Mouse (Mus musculus): ENCODE measurements at regions not wholly inside any gene's neighbourhood (a gene's known extent, or its start where the extent isn't known, plus 50 kb on each side); places are given as distances from the start of the nearest gene placed in this dataset.
A peak's percentile ranks its signal among the peaks of the same experiment; 100 is the strongest.

GRCm38 (mm10) chr1:166817927-166818326, 136.3 kb upstream of the Fmo9 start:
- no peak for TF ChIP-seq CTCF (IDR thresholded peaks at IDR 0.05; ENCODE audit: control insufficient read depth, insufficient read depth, low read length)
- no peak for TF ChIP-seq POLR2A (IDR thresholded peaks at IDR 0.05; ENCODE audit: borderline replicate concordance, control insufficient read depth, low read depth, low read length)
- H3K4me3 ChIP-seq (replicated peaks; ENCODE audit: control insufficient read depth, low read depth, low read length) = no peak overlapping the region
- H3K4me1 ChIP-seq (ENCODE audit: control insufficient read depth, insufficient read depth, low read length) = peaks cover 6% of the 10 kb centered on the region
- WGBS = 45% methylated on average over 4 of the region's 4 CpGs
- H3K27ac ChIP-seq (ENCODE audit: control insufficient read depth, insufficient read depth, low read depth, low read length, poor library complexity) = peak overlapping the region; percentile 37; the same call in 1 of the 2 replicates

- no peak overlapping the region for H3K4me3 ChIP-seq (replicated peaks; ENCODE audit: control insufficient read depth, low read depth, low read length)
- peaks cover 4% of the 10 kb centered on the region; the same call in 1 of the 2 replicates for H3K4me1 ChIP-seq (ENCODE audit: control insufficient read depth, insufficient read depth, low read length)
- WGBS = 17% methylated on average over 5 of the region's 5 CpGs
- TF ChIP-seq CTCF (IDR thresholded peaks at IDR 0.05; ENCODE audit: control insufficient read depth, insufficient read depth, low read length) (no peak), POLR2A (IDR thresholded peaks at IDR 0.05; ENCODE audit: borderline replicate concordance, control insufficient read depth, low read depth, low read length) (no peak)
- H3K27ac ChIP-seq (ENCODE audit: control insufficient read depth, insufficient read depth, low read depth, low read length, poor library complexity) = peak overlapping the region; percentile 50; the same call in 1 of the 2 replicates
These were observed 137.0 kb upstream of the Fmo9 start for GRCm38 (mm10) chr1:166818682-166819081.

GRCm38 (mm10) chr1:166819420-166819819, 137.8 kb upstream of the Fmo9 start:
- H3K4me3 ChIP-seq (replicated peaks; ENCODE audit: control insufficient read depth, low read depth, low read length) = no peak overlapping the region
- TF ChIP-seq CTCF (IDR thresholded peaks at IDR 0.05; ENCODE audit: control insufficient read depth, insufficient read depth, low read length) (no peak), POLR2A (IDR thresholded peaks at IDR 0.05; ENCODE audit: borderline replicate concordance, control insufficient read depth, low read depth, low read length) (no peak)
- peaks cover 4% of the 10 kb centered on the region; the same call in 1 of the 2 replicates for H3K4me1 ChIP-seq (ENCODE audit: control insufficient read depth, insufficient read depth, low read length)
- H3K27ac ChIP-seq (ENCODE audit: control insufficient read depth, insufficient read depth, low read depth, low read length, poor library complexity) = peak overlapping the region; percentile 6; the same call in 1 of the 2 replicates
- WGBS = 12% methylated on average over 7 of the region's 7 CpGs

- Histone ChIP-seq H3K27ac (ENCODE audit: control insufficient read depth, insufficient read depth, low read depth, low read length, poor library complexity) (peak overlapping the region; percentile 51; the same call in 1 of the 2 replicates), H3K4me1 (ENCODE audit: control insufficient read depth, insufficient read depth, low read length) (peaks cover 4% of the 10 kb centered on the region; the same call in 1 of the 2 replicates), H3K4me3 (replicated peaks; ENCODE audit: control insufficient read depth, low read depth, low read length) (no peak overlapping the region)
- TF ChIP-seq POLR2A (IDR thresholded peaks at IDR 0.05; ENCODE audit: borderline replicate concordance, control insufficient read depth, low read depth, low read length) (no peak), CTCF (IDR thresholded peaks at IDR 0.05; ENCODE audit: control insufficient read depth, insufficient read depth, low read length) (no peak)
- WGBS = 91% methylated on average over 5 of the region's 5 CpGs
These were observed 138.4 kb upstream of the Fmo9 start for GRCm38 (mm10) chr1:166820050-166820449.

- H3K27ac ChIP-seq (ENCODE audit: control insufficient read depth, insufficient read depth, low read depth, low read length, poor library complexity) = no peak overlapping the region
- H3K4me3 ChIP-seq (replicated peaks; ENCODE audit: control insufficient read depth, low read depth, low read length) = no peak overlapping the region
- TF ChIP-seq POLR2A (IDR thresholded peaks at IDR 0.05; ENCODE audit: borderline replicate concordance, control insufficient read depth, low read depth, low read length) (no peak), CTCF (IDR thresholded peaks at IDR 0.05; ENCODE audit: control insufficient read depth, insufficient read depth, low read length) (peak; percentile 45)
- WGBS = 52% methylated on average over 3 of the region's 3 CpGs
- peaks cover 4% of the 10 kb centered on the region; the same call in 1 of the 2 replicates for H3K4me1 ChIP-seq (ENCODE audit: control insufficient read depth, insufficient read depth, low read length)
These were observed 139.5 kb upstream of the Fmo9 start for GRCm38 (mm10) chr1:166821146-166821545.

GRCm38 (mm10) chr1:166837299-166837698, 155.7 kb upstream of the Fmo9 start:
- Histone ChIP-seq H3K27ac (ENCODE audit: control insufficient read depth, insufficient read depth, low read depth, low read length, poor library complexity) (no peak overlapping the region), H3K4me1 (ENCODE audit: control insufficient read depth, insufficient read depth, low read length) (no peaks in the 10 kb centered on the region), H3K4me3 (replicated peaks; ENCODE audit: control insufficient read depth, low read depth, low read length) (no peak overlapping the region)
- TF ChIP-seq CTCF (IDR thresholded peaks at IDR 0.05; ENCODE audit: control insufficient read depth, insufficient read depth, low read length) (no peak), POLR2A (IDR thresholded peaks at IDR 0.05; ENCODE audit: borderline replicate concordance, control insufficient read depth, low read depth, low read length) (no peak)
- WGBS = 63% methylated on average over 1 of the region's 1 CpGs

GRCm38 (mm10) chr1:166839833-166840232, 158.2 kb upstream of the Fmo9 start:
- H3K4me1 ChIP-seq (ENCODE audit: control insufficient read depth, insufficient read depth, low read length) = no peaks in the 10 kb centered on the region
- H3K4me3 ChIP-seq (replicated peaks; ENCODE audit: control insufficient read depth, low read depth, low read length) = no peak overlapping the region
- WGBS = 49% methylated on average over 7 of the region's 7 CpGs
- no peak for TF ChIP-seq CTCF (IDR thresholded peaks at IDR 0.05; ENCODE audit: control insufficient read depth, insufficient read depth, low read length)
- no peak for TF ChIP-seq POLR2A (IDR thresholded peaks at IDR 0.05; ENCODE audit: borderline replicate concordance, control insufficient read depth, low read depth, low read length)
- no peak overlapping the region for H3K27ac ChIP-seq (ENCODE audit: control insufficient read depth, insufficient read depth, low read depth, low read length, poor library complexity)

- 9% methylated on average over 11 of the region's 11 CpGs for WGBS
- TF ChIP-seq CTCF (IDR thresholded peaks at IDR 0.05; ENCODE audit: control insufficient read depth, insufficient read depth, low read length) (no peak), POLR2A (IDR thresholded peaks at IDR 0.05; ENCODE audit: borderline replicate concordance, control insufficient read depth, low read depth, low read length) (no peak)
- Histone ChIP-seq H3K27ac (ENCODE audit: control insufficient read depth, insufficient read depth, low read depth, low read length, poor library complexity) (no peak overlapping the region), H3K4me1 (ENCODE audit: control insufficient read depth, insufficient read depth, low read length) (no peaks in the 10 kb centered on the region), H3K4me3 (replicated peaks; ENCODE audit: control insufficient read depth, low read depth, low read length) (no peak overlapping the region)
These were observed 157.8 kb upstream of the Fam78b start for GRCm38 (mm10) chr1:166843397-166843877.

- Histone ChIP-seq H3K4me1 (ENCODE audit: control insufficient read depth, insufficient read depth, low read length) (no peaks in the 10 kb centered on the region), H3K27ac (ENCODE audit: control insufficient read depth, insufficient read depth, low read depth, low read length, poor library complexity) (no peak overlapping the region), H3K4me3 (replicated peaks; ENCODE audit: control insufficient read depth, low read depth, low read length) (no peak overlapping the region)
- 83% methylated on average over 5 of the region's 5 CpGs for WGBS
- TF ChIP-seq POLR2A (IDR thresholded peaks at IDR 0.05; ENCODE audit: borderline replicate concordance, control insufficient read depth, low read depth, low read length) (no peak), CTCF (IDR thresholded peaks at IDR 0.05; ENCODE audit: control insufficient read depth, insufficient read depth, low read length) (no peak)
These were observed 154.7 kb upstream of the Fam78b start for GRCm38 (mm10) chr1:166846566-166846965.
